Mouse (Mus musculus) regulatory T cell (primary cell): ENCODE measurements around the gene Ccsap.

Experiments used
- in situ Hi-C: fragments of 300-600 bp; cut with MboI, MseI; formaldehyde crosslinking; loops from one replicate; pipeline ENCODE4 v1.15.1; 2025; ENCODE audit warnings: high pct_unique_total_duplicates

Gene Ccsap

DNA sequence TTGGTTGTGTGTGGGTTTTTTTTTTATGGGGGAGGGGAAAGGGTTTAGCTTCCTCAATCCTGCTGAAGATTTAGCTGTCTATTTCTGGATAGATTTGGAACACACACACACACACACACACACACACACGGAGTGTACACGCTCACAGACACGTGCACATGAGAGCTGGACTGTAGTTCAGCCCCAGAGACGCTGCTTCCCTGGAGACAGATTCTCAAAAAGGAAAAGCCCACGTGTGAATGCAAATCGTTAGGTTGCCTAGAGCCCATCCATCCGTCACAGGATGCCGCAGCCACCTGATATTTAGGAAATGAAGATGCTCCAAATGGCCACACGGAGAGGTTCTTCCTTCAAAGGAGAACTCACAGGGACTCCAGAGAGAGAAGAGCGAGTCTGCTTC is 20.3 kb upstream of the Ccsap start:
- in situ Hi-C loops, result no loop called here

DNA sequence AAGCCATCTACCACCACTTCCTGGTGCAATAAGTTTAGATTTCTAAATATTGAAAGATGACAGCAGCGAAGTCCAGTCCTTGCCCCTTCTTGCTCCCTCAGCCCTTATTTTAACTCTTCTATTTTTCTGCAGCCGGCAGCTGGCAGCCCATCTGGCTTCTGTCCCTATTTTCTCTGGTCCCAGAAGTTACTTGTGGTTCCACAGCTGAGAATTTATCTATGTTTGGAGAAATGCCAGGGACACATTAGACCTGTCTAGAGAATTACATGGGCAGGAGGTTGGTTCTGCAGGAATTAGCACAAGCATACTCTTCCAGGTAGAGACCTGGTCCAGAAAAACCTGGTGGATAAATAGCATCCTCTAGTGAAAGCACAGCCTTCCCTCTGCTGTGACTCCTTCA is 17.9 kb upstream of the Ccsap start:
- in situ Hi-C loops, result no loop called here

DNA sequence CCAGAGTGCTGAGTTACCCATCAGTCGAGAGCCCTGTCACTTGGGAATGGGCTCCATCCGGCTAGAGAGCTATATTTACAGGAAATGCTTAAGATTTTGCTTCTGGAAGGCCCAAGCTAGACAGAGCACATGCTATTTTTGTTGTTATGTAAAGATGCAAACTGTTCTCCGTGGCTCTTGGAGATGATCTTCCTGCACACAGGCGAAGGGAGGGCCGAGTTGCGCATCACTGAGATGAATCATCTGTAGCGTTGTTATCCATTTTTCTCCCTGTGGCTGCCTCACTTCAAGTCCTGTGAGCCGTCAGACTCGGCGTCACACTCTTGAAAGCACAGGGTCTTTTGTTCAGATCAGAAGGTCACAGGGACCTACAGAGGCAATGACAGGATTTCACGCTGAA is 14.3 kb upstream of the Ccsap start:
- in situ Hi-C loops, result no loop called here

DNA sequence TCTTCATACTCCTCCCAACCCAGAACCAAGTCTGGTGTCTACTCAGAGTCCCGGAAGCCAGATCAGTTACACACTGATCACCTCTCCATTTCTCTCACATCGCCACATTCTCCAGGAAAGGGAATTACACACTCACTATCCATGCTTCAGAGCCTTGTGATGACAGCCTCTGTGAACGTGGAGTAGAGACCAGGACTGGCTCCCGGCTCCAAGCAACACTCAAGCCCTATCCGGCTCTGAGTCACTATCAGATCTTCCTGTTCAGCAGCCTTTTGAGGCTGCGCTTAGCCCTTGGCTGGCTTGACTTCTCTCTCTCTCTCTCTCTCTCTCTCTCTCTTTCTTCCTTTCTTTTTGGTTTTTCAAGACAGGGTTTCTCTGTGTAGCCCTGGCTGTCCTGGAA is 13.4 kb upstream of the Ccsap start:
- in situ Hi-C loops, result no loop called here

DNA sequence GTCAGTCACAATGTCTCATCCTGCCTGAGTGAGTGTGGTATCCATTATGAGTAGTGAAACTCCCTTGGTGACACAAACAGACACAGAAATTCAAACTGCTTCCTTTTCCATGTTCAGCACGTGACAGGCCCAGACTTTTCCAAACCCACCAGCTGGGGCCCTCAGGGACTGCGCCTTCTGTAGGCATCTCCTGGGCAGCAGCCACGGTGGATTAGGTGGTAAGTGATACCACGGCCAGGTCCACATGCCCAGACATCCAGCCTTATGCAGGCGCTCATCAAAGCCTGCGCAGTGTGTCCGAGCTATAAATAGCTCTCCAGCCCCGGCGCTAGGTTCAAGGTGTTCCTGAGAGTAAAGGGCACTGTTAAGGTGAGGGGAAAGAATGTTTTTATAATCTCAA is 12.0 kb upstream of the Ccsap start:
- in situ Hi-C loops, result no loop called here

DNA sequence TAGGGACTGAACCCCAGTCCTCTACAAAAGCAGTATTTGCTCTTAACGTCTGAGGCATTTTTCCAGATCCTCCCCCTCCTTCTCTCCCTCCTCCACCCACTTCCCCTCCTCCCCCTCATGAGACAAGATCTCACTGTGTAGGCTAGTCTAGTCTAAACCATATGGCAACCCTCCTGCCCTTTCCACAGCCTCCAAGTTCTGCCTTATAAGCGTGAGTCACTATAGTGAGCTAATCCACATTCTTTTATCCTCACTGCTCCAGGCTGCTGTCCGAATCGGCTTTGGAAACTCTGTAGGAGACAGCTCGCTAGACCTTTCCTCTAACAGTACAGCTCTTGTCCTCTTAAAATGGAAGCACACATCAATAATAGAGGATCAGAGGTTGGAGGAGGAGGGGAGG is 7.0 kb upstream of the Ccsap start:
- in situ Hi-C loops, result no loop called here

DNA sequence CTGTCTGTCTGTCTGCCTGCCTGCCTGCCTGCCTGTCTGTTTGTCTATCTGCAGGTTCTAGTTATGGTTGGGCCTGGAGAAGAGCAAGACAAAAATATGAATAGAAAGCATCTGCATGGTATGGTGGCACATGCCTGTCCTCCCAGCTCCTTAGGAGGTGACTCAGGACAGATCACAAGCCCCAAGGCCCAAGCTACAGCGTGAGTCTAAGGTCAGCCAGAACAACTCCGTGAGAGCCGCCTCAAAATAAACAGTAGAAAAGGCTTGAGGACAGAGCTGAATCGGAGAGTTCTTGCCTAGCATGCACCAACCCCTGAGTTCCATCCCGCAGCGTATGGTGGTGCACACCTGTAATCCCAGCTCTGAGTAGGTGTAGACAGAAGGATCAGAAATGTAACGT is 5.8 kb upstream of the Ccsap start:
- in situ Hi-C loops, result no loop called here

DNA sequence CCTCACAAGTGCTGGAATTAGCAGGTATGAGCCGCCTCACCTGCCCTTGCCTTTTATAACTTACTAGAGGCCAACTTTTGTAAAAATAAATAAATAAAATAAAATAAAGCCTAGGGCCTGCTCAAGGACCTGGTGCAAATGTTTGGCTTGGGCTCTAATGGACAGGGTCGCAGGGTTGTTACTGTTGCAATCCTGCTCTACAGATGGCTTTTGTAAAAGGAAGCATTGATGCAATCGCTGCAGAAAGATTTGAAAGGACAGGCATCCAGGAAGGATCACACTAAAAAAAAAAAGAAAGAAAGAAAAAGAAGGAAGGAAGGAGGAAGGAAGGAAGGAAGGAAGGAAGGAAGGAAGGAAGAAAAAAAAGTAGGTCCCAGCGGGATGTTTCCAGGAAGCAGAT is 377 bp upstream of the Ccsap start:
- in situ Hi-C loops, result no loop called here

DNA sequence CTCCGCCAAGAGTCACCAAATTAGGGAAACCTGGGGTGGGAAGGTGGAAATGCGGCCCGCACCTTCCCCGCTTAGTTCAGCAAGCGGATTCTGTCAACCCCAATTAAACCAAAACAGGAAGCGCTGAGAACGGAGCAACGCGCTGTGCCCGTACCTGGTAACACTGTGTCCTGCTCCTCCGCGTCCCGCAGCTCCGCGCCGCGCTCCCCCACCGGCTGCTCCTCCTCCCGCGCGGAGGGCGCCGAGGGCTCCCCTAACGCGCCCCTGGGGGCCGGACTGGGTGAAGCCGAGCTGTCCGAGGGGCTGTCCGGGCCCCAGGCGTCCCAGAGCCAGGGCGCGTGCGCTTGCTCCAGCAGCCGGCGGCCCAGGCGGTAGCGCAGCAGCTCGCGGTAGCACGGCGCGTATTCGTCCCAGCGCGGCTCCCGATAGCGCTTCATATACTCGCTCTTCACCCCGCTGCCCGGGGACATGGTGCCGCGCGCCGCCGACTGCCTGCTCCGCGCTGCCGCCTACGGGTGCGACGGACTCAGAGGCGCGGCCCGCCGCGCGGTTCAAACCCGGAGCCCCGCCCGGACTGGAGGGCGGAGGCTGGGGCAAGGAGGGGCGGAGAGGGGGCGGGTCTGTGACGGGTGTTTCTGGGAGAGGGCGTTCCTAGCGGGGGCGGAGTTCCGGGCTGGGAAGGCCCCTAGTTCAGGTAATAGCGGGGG is 915 bp downstream of the Ccsap start:
- in situ Hi-C loops, result no loop called here

DNA sequence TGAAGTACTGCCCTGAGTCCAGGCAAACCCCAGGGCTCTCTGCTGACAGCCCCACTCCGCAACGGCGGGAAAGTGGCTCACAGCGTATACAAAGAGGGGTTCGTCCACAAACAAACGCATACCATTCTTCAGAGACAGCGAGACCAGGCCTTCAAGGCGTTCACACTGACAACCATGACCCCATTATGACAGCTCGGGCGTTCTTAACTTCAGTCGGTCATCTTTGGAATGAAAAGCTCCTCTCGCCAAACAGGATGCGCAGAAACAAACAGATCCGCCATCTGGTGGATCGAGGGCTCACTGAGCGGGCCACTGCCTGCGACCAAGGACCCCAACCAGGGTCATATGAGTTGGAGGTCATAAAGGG is 1.5 kb downstream of the Ccsap start:
- in situ Hi-C loops, result no loop called here

DNA sequence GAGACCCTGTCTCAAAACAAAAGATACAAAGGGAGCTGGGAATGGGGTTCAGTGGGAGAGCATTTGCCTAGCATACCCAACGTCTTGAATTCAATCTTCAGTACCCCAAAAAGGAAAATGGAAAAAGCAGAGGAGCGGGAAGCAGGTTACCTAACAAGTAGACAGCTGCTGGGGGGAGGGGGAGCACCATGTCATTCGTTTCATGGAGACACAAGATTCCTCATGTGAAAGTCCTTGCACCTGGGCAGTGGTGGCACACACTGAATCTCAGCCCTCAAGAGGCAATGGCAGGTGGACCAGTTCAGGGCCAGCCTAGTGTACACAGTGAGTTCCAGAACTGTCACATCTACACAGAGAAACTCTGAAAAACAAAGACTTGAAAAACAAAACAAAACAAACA is 2.6 kb downstream of the Ccsap start:
- in situ Hi-C loops, result no loop called here

DNA sequence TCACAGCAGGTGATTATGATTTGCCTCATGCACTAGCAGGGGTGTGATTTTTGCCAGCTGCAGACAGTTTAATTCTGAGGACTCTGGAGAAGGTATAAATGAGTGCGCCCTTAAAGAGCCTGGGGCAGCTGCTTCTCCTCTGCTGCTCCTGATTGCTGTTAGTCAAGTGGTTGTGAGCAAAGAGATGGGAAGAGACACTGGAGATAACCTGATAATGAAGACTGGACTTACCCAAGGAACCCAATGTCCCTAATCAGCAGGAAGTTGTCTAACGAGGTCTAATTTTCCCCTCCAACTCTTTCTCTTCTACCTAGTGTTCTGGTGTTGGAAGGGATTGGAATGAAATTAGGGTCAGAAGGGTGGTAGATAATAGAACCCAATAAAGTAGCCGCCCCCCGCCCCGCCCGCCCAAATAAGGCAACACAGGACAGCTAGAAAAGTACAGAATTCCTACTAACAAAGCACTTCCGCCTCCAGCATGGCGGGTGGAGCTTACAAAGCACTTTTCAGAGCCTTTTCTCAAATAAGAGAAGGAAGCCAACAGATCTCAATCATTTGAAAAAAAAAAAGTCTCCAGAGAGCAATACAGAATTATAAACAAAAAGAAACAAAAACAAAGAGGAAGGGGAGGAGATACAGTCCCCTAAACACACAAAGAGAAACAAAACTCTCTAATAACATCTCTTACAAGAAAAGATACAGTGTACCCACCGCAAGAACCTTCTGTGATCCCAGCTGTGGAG is 5.1 kb downstream of the Ccsap start:
- in situ Hi-C loops, result no loop called here

DNA sequence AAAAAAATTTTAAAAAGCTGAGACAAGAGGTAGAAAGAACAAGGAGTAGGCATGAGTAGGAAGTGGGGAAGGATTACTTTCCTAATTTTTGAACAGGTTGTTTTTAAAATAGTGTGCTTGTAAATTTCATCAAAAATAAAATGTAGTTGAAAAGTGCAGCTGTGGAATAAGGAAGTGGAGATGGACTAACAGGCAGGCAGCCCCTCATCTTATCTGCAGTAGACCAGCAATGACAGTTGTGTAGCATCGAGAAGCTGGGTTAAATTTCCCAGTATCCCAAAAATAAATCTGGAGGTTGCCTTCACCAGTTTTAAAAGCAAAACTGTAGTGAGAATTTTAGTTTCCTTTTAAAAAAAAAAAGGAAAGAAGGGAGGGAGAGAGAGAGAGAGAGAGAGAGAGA is 5.8 kb downstream of the Ccsap start:
- in situ Hi-C loops, result no loop called here

DNA sequence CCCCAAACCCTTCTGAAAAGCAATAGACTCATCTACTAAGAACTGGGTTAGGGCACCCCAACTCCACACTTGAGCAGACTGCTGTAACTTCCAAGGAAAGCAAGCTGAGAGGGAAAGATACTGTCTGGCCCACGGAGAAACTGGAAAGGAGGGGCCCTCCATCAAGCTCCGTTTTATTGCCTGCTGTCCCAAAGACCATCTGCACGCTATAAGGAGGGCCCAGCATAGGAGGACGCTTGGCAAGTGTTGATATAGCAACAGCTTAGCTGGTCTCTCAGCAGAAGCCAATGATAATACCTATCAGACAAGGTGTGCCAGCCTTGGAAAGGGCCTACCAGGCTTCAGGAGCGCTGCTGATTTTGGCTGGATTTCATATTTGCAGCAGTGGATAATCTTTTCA is 8.4 kb downstream of the Ccsap start:
- in situ Hi-C loops, result no loop called here

DNA sequence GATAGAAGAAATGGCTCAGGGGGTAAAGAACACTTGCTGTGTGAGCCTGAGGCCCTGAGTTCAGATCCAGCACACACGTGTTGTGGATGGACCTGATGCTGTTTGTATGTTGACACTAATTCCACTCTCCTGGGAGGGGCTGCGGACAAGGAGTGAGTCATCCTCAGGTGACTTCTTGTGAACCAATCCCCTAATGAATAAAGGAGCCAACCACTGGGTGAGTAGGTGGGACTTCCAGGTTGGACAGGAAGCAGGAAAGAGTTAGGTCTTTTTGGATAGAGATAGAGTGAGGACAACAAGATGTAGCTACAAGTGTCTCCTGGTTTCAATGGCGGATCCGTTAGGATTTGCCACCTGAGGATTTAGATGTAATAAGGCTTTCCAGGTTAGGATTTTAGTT is 10.7 kb downstream of the Ccsap start:
- in situ Hi-C loops, result no loop called here

DNA sequence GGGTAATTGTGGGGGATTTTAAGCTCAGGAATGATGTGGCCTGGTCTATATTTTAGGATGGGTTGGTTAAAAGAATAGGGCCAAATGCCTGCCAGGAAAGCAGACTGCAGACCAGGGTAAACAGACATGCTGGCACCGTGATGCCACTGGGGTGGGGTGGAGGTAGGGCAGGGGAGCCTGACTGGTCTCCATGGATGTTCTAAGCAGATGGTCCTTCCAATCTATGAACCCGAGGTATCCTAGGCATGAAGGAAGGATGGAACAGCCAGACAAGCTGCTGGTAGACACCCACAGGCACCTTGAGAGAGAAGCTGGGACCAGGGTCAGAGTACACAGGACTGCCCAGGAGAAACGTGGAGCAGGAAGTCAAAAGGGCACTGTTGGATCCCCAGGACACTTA is 12.5 kb downstream of the Ccsap start:
- in situ Hi-C loops, result no loop called here

DNA sequence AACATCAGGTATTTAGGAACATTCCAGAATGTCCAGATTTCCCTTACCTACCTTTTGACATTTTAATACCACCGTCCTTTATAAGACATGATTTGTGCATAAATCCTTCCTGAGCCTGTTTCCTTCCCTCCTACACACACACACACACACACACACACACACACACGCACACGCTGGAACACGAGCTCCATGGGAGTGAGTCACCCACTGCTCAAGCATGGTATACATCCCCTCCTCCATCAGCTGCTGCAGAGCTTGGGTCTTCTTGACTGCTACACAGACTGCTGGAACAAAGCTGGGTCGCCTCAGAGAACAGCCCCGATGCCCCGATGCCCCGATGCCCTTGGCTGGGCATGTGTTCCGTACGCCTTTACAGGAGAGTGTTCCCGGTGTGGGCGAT is 13.5 kb downstream of the Ccsap start:
- in situ Hi-C loops, result no loop called here

DNA sequence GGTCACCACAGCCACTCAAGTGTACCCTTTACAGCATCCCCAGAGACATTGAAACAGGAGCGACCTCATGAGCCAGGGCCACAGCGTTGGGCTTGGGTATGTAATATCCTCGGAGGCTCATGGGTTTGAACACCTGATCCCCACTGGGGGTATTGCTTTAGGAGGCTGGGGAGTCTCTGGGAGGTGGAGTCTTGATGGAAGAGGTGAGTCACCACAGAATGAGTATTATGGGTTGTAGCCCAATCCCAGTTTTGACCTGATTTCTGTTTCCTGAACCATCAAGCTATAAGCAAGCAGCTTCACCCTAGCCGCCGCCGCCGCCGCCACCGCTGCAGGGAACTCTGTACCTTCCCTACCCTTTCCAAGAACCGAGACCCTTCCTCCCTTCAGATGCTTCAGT is 14.0 kb downstream of the Ccsap start:
- in situ Hi-C loops, result no loop called here

DNA sequence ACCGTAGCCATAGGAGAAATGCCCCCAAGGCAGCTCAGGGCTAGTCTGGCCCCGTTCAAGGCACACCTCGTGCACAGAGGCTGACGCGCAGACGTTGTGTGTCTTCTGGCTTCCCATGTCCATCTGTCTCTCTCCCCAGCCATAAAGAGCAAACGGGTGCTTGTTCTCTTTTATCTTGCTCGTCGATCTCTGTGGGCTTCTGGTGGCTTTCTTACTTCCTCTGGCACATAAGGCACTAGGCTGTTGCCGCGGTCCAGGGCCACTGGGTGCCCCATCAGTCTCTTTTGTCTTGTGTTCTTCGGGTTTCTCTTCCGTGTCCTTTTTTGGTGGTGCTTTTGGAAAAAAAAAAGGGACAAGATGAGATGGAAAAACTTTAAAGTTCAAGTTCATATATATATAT is 14.9 kb downstream of the Ccsap start:
- in situ Hi-C loops, result no loop called here

DNA sequence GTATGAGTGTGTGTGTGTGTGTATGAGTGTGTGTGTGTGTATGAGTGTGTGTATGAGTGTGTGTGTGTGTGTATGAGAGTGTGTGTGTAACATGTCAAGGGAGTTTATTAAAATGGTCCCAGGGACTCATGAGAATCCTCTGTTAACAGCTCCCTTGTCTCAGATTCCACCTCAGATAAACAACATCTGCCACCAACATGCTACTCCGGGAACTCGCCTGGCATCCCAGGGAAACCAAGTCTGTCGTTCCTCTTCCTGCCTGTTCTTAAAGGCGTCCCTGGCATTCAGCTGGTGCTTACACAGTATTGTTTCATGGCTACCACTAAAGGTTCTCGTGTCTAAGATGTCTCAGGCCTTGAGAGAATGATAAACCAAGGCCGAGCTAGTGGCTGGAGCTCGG is 15.7 kb downstream of the Ccsap start:
- in situ Hi-C loops, result no loop called here

DNA sequence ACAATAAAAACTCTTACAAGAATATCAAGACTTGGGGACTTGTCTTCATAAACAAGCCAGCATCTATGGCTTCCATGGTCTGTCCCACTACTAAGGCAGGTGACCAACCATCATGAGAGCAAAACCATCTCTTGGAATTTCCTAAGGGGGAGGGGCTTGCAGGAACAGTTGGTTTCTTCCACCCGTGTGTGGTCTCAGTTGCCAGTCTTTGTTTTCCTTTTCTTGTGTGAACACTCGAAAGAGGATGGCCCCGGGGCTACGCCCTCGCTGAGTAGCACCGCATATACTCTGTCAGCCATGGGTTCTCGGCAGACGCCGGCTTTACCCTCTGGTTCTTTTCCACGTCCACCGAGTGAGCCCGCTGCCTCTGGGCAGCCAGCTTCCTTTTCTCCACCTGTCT is 17.9 kb downstream of the Ccsap start:
- in situ Hi-C loops, result no loop called here

DNA sequence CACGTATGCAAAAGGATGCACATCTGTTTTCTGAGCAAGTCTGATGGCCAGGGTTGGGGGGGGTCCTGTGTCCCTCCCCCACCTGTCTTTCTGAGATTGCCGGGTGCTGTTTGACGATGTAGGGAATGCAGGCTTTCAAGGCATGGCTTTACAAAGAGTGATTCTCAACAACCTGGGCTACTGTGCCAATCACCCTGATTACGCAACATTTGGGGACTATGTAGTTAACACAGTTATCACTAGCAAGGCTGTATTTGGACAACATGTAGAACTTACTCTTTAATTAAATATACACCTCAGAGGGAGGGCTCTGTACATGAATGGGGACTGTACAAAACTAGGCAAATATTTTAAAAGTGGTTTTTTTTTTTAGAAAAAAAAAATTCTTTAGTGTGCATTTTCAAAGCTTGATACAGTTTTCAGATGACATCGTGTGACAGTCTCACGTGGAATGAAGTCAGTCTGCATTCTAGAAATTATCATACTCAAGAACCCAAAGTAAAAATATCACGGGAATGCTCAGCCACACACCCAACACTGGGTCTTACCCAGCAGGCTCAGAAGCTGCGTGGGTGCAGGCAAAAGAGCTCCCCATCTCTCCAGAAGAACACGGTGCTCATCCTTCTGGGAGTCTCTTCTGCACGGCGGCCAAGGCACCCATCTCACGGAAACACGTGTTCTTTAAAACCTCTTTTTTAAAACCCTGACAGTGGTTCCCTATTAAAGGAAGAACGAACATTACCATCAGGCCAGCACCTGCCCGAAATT is 19.2 kb downstream of the Ccsap start:
- in situ Hi-C loops, result no loop called here

DNA sequence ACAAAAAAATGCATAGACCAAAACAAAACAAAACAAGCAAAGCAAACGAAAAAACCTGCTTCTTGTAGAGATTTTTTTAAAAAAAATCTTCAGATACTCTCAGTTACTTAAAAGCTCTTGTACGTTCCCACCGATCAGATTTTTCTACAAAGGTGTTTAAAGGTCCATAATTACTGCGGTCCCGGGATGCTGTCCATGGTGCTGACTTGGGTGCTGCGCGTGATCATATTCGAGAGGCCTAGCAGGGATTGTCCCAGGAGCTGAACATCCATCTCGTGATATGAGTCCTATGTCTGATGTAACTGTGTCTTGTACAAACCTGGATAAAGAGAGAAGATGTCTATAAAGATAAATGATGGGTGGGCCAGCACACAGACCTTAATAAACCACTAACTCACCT is 21.5 kb downstream of the Ccsap start:
- in situ Hi-C loops, result no loop called here
